Mouse (Mus musculus) megakaryocyte-erythroid progenitor cell, adult 5 weeks (primary cell): ENCODE data around the gene Shcbp1l. TPM values are rescaled to one million over a fixed set of nuclear protein-coding genes. Genes with fewer than 3 reads are reported as not detected.

Experiments
- polyA plus RNA-seq: library from polyadenylated mRNA; stranded (reverse); fragments of >175 nt; gene quantifications from 2 replicates; pipeline ENCODE4 v1.2.3, GENCODE M21; 2012

The Shcbp1l gene
- polyA plus RNA-seq = 0.51 and 0.96 TPM in 2 replicates

DNA sequence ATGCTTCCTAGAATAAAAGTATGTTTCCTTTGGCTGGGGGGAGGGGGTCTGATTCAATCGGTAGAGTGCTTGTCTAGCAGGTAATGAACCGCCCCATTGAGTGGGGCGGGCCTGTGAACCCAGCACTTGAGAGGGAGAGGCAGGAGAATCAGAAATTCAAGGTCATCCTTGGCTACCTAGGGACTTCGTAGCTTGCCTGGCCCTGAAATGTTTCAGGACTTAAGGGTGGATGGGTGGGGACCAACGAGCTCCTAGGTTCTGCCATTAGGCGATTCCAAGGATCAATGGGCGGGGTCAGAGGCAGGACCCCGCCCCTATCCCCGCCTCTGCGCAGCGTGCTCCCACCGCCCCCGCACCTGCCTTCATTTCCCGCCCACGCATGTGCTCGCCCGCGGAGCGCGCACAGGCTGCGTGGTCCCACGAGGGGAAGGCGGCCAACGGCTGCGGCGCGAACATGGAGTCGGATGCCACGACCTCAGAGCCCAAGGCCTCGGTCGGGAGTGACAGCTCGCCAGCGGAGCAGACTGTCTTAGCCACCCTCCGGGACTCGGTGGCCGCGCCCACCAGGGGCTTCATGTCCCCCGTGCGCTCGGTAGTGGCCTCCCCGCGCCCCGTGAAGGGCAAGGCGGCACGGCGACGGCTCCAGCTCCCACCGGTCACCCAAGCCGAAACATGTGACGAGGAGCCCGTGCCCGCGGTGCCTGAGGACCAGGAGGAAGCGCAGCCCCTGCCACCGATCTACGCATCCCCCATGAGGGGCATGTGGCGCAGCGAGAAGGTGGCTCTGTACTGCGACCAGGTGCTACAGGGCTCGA lies at the start of gene Shcbp1l:
Shcbp1l (plus strand) TSS at position 393 of the 815 bp plus-strand sequence.

DNA sequence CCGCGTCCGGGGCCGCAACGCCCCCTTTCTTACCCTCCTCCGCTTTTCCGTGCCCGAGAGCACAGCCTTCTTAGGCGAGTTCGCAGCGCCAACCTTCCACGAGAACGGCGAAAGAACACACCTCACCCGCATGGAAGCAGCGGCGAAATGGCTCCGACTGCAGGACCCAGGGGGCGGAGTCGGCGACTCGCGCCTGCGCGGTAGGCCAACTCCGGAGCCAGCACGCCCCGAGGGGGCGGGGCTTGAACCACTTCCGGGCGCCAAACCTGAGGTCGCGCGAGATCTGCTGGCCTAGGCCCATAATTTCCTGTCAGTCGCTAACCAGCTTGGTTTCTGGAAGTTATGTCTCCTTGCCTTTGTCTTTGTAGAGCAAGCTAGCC lies 62.5 kb downstream of the Shcbp1l start, which contains the start of gene Dhx9:
Dhx9 (minus strand) TSS at position 161 of the 380 bp plus-strand sequence.

Other genes with a start within 250 kb of the Shcbp1l start
- gene Lamc2, start 238.7 kb upstream of the Shcbp1l start, polyA plus RNA-seq = 0.01 TPM in 1 of 2 replicates, not detected in the other
- 1.5 and 1.7 TPM in 2 replicates for gene Lamc1, start 92.4 kb upstream of the Shcbp1l start, polyA plus RNA-seq
- 23.9 and 48.3 TPM in 2 replicates for gene Dhx9, start 62.5 kb downstream of the Shcbp1l start, polyA plus RNA-seq
- gene Npl, start 124.9 kb downstream of the Shcbp1l start, polyA plus RNA-seq = 2.5 and 2.7 TPM in 2 replicates
- 0.04 and 0.06 TPM in 2 replicates for gene Rgs8, start 227.9 kb downstream of the Shcbp1l start, polyA plus RNA-seq